Mouse (Mus musculus) CH12.LX (cell line): ENCODE data around the gene Sptbn4.

Source experiments
- CTCF ChIP-seq, 2 experiments: IDR thresholded peaks in 1 of 2; conservative IDR thresholded peaks in 1 of 2; 2 replicates each; pipeline ENCODE4 v1.5.1; 2011 to 2012; ENCODE audit warnings: low read depth in 2 of 2, low read length in 2 of 2, improper control_type of control experiment in 1 of 2, inconsistent platforms in 1 of 2, mild to moderate bottlenecking in 1 of 2, moderate library complexity in 1 of 2
- MAZ ChIP-seq: IDR thresholded peaks from 2 replicates; pipeline ENCODE4 v1.6.1; 2012; ENCODE audit warnings: low read depth, mild to moderate bottlenecking, inconsistent platforms, low read length, improper control_type of control experiment, moderate library complexity

GRCm38 (mm10) chr7:27491856-27492255, 44.4 kb upstream of the Sptbn4 start:
- TF ChIP-seq MAZ (no peak), CTCF (conservative IDR thresholded peaks at IDR 0.05 in 1 of 2, IDR thresholded peaks at IDR 0.05 in 1 of 2; ENCODE audit: low read depth in 2 of 2, low read length in 2 of 2) (no peak)
